Mouse (Mus musculus) A20 (cell line): ENCODE data around the gene Top2b.

Experiments used
- DNase-seq: peaks from one replicate; pipeline ENCODE4 v3.0.0-alpha.2; 2011; ENCODE audit warnings: low read depth, low spot score

Top2b gene

DNA sequence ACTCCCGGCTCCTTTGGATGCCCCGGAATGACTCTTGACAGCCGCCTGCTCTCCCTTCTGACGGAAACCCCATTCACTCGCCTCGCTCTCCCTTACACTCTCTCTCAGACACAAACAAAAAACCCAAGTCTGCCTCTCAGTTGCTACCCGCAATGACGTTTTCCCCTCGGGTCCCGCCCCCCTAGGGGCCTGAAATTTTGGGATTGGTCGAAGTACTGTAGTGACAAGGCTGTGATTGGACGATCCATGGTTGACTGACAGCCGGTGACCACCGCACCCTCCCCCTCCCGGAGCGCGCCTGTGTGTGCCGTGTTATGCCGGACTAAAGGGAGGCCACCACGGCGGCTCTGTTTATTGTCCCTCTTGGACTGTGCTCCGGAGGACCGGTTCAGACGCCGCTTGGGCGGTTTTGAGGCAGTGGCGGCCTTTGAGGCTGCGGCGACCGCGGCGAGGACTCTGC, at the start of gene Top2b:
TSS of gene Top2b (plus strand) at position 302 of the 460 bp plus-strand sequence.
- peak; percentile 97 for DNase-seq

DNA sequence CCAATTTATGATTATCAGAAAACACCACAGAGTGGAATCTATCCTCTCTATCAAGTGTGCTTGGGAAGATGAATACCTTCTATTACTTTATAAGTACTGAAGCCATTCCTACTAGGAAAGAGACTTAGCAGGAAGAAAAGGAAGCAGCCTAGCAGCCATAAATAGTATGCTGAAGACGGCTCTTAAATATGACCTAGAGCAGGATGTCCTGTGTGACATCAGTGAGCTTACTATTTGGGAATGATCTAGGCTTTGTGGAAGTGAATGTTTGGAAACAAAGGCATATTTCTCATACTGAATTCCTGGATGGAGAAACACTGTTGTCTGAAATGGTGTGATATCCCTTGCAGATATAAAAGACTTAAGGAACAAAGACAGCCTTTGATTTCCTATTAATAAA, 48.3 kb upstream of the Top2b start:
- no peak for DNase-seq

DNA sequence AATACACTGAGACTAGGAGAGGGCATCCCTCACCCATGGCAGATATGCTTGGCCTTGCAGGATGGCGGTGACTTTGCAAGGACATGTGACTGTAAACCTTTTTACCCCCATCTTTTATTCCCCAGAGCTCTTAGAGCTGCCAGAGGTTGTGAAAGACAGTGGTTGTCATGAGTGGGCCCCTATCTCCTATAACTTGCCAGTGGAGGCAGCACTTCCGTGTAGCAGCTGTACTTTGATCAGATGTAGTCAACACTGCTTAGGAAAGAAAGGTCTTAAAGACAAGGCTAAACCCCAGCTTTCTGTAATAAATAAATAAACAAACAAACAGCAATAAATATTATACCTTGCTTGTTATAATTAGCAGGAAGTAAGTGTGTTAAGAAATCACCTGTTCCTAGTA, 45.2 kb upstream of the Top2b start:
- no peak for DNase-seq

DNA sequence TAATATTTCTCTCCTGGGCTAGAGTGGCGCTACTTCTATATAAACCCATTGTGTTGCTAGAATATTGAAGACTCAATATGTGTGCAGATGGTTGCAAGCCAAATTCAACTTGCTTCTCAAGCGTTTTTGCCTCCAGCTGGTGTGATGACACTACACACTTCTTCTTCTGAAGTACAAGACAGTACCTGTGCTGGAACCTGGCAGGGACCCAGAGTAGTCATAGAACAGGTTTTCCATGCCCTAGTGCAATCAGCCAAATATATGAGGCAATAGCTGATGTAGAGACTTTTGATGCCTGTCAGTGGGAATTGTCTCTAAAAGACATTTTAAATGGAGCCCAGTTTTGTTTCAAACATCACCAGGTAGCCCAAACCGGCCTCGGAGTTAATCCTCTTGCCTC, 40.6 kb upstream of the Top2b start:
- DNase-seq, result no peak

DNA sequence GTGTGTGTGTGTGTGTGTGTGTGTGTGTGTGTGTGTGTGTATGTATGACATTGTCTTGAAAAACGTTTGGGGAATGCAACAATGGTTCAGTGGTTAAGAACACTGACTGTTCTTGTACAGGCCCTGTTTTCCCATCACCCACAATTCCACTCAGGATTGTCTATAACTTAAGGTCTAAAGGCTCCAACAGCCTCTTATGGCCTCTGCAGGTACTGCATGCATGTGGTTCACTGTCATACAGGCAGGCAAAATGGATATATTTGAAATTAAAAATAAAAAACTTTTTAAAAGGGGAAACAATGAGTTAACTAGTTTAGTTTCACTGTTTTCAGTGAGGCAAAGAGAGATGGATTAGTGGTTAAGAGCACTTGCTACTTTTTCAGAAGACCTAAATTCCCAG, 39.8 kb upstream of the Top2b start:
- DNase-seq, result no peak

DNA sequence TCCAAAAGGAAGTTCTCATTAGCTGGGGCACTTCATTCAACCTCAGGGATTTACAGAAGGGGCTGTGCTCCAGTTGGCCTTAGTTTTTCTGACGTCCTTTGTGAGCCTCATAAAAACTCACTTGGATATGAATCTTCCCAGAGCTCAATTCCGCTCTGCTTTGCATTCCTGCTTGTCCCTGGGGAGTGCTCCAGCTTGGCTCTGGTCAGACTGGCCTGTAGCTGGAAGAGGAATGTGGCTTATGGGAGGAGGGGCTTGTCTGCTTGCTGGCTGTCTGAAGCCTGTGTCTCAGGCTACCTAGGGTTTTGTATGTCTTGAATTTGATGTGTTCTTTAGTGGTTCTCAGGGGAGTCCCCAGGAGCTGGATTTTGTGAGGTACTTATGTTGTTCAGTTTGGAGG, 36.4 kb upstream of the Top2b start:
- no peak for DNase-seq

DNA sequence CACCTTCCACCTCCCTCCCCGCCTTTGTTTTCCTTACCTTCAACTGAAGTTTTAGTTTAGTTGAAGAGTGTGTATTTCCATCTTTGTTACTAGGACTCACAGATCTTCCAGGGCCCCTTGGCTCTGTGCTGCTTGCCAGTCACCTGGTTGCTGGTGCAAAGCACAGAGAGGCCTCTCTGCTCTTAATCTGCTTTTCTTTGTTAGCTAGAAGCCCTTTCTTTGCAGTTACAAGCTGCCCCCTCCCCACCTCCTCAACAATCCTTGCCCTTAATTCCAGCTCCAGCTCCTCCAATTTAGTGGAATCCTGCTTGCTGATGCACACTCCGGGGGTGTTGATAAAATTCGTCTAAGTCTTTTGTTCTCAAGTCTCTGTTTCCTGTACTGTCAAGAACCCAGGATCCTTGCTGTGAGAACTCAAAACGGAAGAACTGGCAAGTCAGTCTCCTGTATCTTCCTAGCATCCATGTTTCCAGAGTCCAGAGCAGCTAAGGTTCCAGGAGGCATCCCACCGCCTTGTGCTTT, 36.0 kb upstream of the Top2b start:
- no peak for DNase-seq

DNA sequence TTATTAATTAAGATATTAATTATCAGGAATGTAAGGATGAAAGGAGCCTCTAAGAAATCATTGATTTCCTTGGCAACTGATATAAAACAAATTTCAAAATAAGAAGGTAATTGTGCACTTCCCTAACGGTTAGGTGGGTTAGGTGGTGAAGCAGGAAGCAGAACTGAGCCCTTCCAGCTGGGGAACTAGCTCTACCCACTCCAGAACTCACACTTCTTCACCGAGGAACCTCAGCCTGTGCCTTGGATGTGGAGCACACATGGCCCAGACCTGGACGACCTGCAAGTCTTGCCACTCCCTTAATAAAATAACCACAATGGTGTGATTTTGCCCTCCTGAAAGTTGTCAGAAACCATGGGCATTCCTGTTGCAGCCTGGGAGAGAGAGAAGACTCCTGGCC, 35.2 kb upstream of the Top2b start:
- DNase-seq, result no peak

DNA sequence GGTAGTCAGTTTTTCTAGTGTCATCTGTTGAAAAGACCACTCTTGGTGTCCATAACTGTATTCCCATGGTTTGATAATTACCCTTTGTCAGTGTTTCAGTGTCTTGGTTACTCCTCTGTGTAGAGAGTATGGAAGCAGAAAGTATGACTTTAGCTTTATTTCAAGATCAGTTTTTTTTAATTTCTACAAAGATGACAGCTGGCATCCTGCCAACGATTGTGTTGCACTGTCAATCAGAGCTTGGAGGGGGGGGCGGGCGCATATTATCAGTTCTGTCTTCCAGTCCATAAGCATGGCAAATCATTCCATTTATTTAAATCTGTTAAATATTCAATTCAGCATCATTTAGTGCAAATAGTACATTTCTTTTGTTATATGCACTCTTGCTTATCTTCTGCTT, 30.7 kb upstream of the Top2b start:
- no peak for DNase-seq

DNA sequence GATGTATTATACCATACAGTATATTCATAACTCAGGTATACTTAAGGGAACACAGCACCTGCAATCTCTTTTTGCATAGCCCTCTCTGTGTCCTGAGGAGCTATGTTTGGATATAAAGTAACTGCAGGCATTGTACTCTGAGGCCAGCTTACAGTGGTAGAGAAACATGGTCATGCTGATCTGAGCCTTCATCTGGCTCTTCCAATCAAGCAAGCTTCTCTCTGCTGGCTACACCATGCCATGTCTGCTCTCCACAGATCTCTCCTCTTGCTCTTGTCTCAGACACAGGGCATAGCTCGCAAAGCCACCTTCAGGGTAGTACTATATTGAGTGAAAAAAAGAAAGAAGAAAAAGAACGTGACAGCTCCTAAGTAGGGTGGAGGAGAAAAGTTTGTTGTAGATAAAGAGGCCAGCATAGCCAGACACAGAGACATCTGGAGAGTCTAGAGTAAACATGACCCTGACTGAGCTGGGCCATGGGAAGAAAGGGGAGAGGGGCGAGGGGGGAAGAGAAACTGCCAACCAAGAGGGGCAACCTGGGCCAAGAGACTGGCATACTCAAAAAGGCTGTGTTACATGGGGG, 29.1 kb upstream of the Top2b start:
- DNase-seq, result no peak

DNA sequence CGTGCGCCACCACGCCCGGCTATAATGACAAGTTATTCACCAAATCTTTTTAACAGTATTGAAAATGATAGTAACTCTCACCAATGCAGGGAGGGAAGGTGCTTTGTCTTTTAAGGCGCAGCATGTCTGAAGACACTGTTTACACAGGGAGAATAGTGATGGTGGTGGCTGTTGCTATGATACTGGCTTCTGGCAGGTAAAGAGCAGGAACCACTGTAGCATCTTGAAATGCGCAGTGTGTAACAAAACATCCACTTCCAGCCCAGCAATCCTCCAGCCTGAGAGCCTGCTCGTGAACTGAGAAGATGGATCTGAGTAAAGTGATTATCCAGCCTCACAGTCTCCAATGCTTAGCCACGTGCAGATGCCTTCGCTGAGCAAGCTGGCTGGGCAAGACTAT, 17.5 kb upstream of the Top2b start:
- DNase-seq, result no peak

DNA sequence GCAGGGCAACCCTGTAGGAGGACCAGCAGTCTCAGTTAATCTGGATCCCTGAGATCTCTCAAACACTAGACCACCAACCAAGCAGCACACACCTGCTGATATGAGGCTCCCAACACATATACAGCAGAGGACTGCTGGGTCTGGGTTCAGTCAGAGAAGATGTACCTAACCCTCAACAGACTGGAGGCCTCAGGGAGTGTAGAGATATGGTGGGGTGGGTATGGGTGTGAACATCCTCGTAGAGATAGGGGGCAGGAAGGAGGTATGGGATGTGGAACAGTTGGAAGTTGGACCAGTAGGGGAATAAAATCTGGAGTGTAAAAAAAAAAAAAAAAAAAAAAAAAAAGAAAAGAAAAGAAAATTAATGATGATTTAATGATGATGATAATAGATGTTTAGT, 5.3 kb upstream of the Top2b start:
- no peak for DNase-seq

DNA sequence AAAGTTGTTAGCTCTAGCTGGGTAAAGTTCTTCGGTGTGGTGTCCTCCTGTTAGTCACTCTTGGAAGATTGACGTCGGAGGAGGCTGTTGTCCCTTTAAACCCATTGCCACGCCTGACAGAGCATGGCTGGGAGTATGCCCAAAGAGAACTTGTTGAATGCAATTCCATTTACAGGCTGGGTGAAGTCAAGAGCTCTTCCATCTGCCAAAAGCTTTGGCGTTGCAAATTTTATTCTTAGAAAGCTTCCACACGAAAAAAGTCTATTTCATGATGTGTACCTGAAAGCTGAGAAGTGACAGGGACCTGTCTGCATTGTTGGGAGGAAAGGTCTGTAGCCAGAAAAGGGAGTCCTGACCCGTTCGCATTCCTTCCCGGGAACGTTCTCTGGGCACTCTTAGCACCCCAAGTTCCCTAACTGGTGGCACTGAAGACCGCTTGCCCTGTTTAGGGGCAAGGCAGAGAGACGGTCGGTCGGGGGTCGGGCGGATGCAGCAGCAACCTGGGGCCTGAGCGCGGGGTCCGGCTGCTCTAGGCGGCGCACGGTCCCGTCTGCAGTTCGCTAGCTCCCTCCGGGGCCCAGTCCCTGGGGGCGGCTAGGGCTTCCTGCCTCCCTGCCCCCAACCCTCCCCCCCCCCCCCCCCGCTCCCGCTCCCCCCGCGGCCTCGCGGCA, 683 bp upstream of the Top2b start:
- DNase-seq, result peak; percentile 83

DNA sequence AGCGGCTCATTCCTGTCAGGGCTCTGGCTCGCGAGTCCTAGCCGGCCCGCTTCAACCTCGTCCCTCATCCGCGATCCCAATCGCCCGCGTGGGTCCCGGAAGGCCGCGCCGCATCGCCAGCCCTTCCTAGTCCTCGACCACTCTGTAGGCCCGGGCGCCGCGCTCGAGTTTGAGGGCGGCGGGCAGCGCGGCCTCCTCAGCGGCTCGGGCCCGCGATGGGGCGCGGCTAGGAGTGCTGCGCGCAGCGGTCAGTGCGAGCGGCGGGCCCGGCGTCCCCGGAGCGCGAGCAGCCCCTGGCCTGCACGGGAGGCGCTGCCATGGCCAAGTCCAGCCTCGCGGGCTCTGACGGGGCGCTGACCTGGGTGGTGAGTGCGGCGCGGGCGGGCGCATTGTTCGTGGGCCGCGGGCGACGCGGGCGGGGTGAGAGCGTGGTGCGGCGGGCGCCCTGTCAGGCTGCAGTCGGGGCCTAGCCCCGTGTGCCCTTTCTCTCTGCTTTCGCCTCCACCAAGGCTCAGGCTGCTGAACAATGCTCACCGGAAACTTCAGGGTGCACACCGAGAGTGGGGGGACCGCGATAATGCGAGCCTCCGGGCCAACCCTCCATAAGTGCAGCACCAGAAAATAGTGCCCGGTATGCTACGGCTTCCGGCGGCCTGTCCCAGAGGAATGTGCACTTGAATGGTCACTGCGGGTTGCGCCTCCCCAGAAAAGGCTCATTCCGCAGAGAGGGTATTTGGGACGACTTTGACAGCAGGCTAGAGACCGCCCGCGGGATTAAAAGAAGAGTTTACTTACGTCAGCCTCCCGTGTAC, 589 bp downstream of the Top2b start:
- DNase-seq, result peak; percentile 78

DNA sequence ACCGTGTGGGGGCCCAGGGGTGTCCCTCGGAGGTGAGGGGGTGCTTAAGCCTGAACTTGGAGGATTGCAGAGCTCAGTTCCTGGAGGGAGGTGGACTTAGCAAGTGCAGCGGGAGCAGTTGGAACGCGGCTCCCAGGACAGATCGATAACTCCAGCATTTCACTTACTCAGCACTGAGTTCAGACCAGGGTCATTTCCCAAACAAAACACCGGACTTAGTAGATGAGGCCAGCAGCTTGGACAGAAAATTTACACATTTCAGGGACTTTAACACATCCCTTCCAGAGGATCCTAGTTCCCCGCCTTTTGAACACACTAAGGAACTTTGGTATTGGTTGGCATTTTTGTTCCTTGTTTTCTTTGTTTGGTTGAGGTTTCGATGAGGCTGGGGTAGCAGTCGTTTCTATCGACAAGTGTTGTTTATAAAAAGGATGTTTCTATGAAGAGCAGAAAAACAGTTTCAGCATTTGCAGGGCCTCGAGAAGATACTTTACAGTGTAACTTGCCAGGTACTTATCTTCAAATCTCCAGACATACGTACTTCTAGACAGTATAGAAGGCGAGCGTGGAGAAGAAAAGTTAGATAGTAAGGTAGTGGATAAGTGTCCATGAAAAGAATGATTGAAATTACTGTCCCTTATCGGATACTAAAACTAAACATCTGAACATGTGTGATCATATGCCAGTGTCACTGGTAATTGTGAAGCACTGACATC, 1.4 kb downstream of the Top2b start:
- no peak for DNase-seq

DNA sequence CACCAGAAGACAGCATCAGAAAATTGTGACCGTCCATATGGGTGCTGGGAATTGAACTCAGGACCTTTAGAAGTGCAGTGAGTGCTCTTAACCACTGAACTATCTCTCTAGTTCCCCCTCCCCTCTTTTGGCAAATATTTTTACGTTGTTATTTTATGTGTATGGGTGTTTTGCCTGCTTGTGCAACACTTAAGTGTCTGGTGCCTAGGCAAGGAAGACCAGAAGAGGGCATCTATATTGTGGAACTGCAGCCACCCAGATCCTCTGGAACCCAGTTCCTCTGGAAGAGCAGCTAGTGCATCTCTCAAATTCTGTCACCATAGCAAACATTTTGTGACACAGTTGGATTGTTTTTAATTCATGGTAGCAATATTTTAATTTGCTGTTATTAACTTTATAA, 2.0 kb downstream of the Top2b start:
- peak; percentile 66 for DNase-seq

DNA sequence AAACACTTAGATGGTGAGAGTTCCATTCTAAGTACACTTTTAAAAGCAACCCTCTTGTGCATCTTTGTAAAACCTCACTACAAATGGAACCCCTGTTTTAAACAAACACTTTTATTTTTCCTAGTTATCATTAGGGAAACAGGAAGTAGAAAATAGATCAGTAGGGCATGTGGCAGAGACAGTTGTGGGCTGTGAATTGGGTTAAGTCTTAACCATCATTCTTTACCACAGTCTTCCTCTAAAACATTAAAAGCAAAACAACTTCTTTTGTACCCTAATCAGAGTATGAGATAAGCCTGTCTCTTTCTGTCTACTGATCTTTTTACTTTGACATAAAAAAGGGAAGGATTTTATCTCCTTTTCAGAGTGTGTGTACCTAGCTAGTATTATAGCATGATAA, 7.8 kb downstream of the Top2b start:
- DNase-seq, result peak; percentile 44

DNA sequence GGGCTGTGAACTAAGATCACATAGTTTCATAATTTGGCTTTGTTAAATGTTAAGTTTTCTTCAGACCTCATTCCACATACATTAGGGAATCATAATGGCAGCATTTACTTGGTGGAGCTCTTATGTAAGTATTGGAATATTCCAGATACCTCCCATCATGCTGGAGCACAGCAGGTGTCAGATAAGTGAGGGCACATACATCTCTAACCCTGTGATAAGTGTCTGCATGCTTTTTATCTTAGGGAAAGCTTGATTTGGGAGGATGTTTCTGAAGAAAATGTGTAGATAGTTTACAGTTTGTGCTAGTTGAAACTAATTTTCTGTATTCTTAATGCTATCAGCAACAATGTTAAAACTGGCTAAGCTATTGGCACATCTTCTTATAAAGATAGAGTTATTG, 8.2 kb downstream of the Top2b start:
- no peak for DNase-seq

DNA sequence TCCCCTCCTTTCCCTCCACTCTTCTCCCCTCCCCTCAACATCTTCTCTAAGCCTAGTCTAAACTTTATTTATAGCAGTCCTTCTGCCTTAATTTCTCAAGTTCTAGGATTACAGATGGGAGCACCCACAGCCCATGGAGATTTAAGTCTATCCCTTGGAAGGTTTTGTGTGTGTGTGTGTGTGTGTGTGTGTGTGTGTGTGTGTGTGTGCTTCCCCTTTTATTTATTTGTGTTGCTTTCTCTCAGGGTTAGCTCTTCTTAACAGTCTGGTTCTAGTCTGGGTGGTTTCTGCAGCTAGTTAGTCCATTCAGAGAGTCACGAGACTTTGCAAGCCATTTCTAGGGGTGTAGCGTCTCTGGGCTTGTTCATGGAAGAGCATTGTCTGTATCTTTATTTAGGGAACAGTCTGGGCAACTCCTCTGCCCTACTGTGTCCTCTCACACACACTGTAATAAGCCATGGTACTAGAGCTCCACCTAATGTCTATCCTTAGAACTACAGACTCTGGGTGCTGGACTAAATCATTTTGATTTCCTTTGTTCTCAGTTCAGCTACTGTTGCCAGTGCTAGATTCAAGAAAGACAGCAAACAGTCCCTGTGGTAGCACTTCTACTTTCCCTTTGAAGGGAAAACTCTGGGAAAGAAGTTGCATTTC, 15.1 kb downstream of the Top2b start:
- DNase-seq, result peak; percentile 84

DNA sequence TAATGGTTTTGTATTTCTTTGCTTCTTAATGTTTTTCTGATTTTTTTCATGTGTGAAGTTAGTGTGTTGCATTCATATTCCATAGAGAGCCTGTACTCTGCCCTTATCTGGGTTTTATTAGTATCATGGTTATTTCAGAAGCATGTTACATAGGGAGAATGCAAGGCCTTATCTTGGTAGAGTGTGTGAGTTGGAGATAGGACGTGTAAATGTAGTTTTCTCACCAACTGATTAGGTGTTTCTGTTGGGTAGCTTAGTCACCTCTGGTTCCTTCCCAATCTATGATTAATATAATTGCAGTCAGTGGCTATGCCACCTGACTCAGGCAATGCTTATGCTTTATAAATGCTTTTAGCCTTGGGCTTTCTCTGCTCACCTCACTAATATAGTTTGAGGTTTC, 19.8 kb downstream of the Top2b start:
- no peak for DNase-seq

DNA sequence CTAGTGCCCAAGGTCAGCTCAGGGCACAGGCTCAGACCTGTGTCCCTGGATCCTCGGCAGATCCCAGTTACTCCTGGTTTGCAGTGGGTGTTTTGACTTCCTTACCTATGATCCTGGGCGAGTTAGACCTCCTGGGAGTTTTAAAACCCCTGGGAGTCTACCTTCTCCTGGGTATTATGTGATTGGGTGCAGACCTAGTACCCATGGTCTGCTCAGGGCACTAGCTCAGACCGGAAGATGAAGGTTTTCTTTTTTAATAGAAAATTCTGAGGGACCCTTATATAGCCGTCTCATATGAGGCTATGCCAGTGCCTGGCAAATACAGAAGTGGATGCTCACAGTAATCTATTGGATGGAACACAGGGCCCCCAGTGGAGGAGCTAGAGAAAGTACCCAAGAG, 40.2 kb downstream of the Top2b start:
- DNase-seq, result no peak

DNA sequence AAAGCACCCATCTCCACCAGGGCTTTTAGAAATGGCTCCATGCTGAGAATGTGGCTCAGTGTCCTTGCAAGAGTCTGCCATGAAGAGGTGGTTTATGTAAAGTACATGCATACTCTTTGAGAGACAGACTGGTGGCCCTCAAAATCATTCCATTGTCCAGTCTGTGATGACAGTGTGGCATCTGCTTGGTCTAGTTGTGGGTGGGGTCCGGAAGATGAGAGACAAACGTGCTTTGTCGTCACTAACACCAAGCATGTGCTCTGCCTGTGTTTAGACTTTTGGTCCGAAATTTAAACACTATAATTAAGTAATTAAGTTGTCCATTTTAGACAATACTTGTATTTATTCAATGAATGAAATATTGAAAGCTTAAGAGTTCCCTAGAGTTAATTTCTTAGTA, 49.2 kb downstream of the Top2b start:
- DNase-seq, result no peak
